Comparison of ENCODE assay signal across 25 mouse cellular contexts in the genomic region with DNA sequence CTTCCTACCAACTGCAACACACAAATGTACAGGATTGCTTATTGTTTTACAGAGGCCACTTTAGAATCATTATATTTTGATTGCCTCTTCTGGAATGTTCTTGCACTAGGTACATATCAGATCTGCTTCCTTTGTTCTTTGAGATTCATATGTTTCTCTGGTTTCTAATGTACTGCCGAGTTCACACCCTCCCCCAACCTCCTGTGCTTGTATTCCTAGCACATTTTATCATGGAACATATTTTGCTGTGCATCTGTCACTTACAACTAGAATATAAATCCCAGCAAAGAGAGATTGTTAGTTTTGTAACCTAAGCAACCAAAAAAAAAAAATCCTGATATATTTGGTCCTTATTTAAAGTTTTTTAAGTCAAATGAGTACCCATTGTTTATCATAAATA.
DNase-seq lines count a peak whose midpoint lies in the region; ATAC-seq lines count a peak whose summit lies in the region.
"Had no signal": no experiment of that assay in that cellular context is flagged by ENCODE, and none has a peak within 500 bp of the region (broad histone marks: within the 10 kb centered on the region; RNA-seq: fewer than 3 reads in every experiment).

No protein-coding gene starts in this region.

- H3K4me2 ChIP-seq in forebrain, embryonic 15.5 days (replicated peaks): no peak overlapping the region
- H3K4me2 ChIP-seq in forebrain, embryonic 12.5 days: no peak overlapping the region
- H3K4me2 ChIP-seq: heart, embryonic 15.5 days; limb, embryonic 12.5 days; liver, embryonic 11.5 days; midbrain, embryonic 11.5 days had no signal

- H3K27me3 ChIP-seq in forebrain, embryonic 15.5 days: no peaks in the 10 kb centered on the region
- no peaks in the 10 kb centered on the region for H3K27me3 ChIP-seq in forebrain, embryonic 12.5 days
- H3K27me3 ChIP-seq: heart, embryonic 15.5 days; limb, embryonic 12.5 days had no signal

- H3K9ac ChIP-seq in forebrain, embryonic 15.5 days (replicated peaks): no peak overlapping the region
- H3K9ac ChIP-seq in forebrain, embryonic 12.5 days: no peak overlapping the region
- H3K9ac ChIP-seq: heart, embryonic 15.5 days; limb, embryonic 12.5 days; liver, postnatal 0 days had no signal

- peak overlapping the region; percentile 46; the same call in 1 of the 2 replicates for H3K27ac ChIP-seq in forebrain, embryonic 15.5 days (replicated peaks)
- no peak overlapping the region for H3K27ac ChIP-seq in forebrain, embryonic 12.5 days
- H3K27ac ChIP-seq: gastrocnemius, adult 2 months; heart, embryonic 15.5 days; hindbrain, postnatal 0 days; limb, embryonic 12.5 days had no signal

- H3K4me1 ChIP-seq in forebrain, embryonic 15.5 days: no peaks in the 10 kb centered on the region
- H3K4me1 ChIP-seq in forebrain, embryonic 12.5 days: no peaks in the 10 kb centered on the region
- H3K4me1 ChIP-seq: heart, embryonic 15.5 days; limb, embryonic 12.5 days had no signal

- no peaks in the 10 kb centered on the region for H3K36me3 ChIP-seq in forebrain, embryonic 15.5 days
- H3K36me3 ChIP-seq in forebrain, embryonic 12.5 days (replicated peaks): no peaks in the 10 kb centered on the region
- H3K36me3 ChIP-seq: heart, embryonic 15.5 days; limb, embryonic 12.5 days had no signal

- peak; percentile 38 to 68 for DNase-seq in right cerebral cortex, postnatal 10 days (ENCODE audit: low spot score in 2 of 2)
- no peak for DNase-seq in right cerebral cortex, postnatal 14 days
- peak; percentile 80 for DNase-seq in layer of hippocampus, adult 9-11 months
- DNase-seq in telencephalon, adult 2 months (ENCODE audit: low read depth, low spot score): peak; percentile 62
- DNase-seq in adrenal gland, postnatal 4 days (ENCODE audit: low spot score in 2 of 2): no peak
- DNase-seq in spleen, postnatal 36 days (ENCODE audit: low spot score in 2 of 2): no peak
- DNase-seq: adrenal gland, postnatal 14 days; cerebellum, adult 11-12 months; cerebellum, postnatal 10 days; gastrocnemius, adult 2 months; heart, postnatal 4 days; kidney, postnatal 25 days; liver, postnatal 0 days; thymus, adult 2 months; thymus, postnatal 4 days had no signal

- H3K9me3 ChIP-seq in forebrain, embryonic 15.5 days: no peaks in the 10 kb centered on the region
- no peaks in the 10 kb centered on the region for H3K9me3 ChIP-seq in forebrain, embryonic 12.5 days
- H3K9me3 ChIP-seq: heart, embryonic 15.5 days; limb, embryonic 12.5 days had no signal

- 55% methylated on average over 1 of the region's 1 CpGs for WGBS in forebrain, embryonic 15.5 days
- 82% methylated on average over 1 of the region's 1 CpGs for WGBS in forebrain, embryonic 12.5 days

- ATAC-seq in forebrain, embryonic 15.5 days (replicated peaks): peak; percentile 61; the same call in 1 of the 2 replicates
- ATAC-seq in forebrain, embryonic 12.5 days (ENCODE audit: low FRiP score): no peak
- ATAC-seq: CD4-positive, CD25-positive, alpha-beta regulatory T cell, adult 4 months; hindbrain, postnatal 0 days; intestine, embryonic 16.5 days; liver, postnatal 0 days; lung, postnatal 0 days had no signal

- H3K4me3 ChIP-seq in forebrain, embryonic 15.5 days: no peak overlapping the region
- H3K4me3 ChIP-seq in forebrain, embryonic 12.5 days (replicated peaks): no peak overlapping the region
- H3K4me3 ChIP-seq: gastrocnemius, adult 2 months; heart, embryonic 15.5 days; limb, embryonic 12.5 days had no signal

Comparison
In these comparisons a context has a peak if more than half of its experiments do, and no peak if none do; other contexts are left out.
1. DNase-seq: peak in right cerebral cortex, postnatal 10 days (2 of 2), layer of hippocampus, adult 9-11 months (single experiment) and telencephalon, adult 2 months (single experiment); none in right cerebral cortex, postnatal 14 days (single experiment), adrenal gland, postnatal 4 days (0 of 2) and spleen, postnatal 36 days (0 of 2).